Mouse (Mus musculus) kidney, postnatal 10 days (tissue): ENCODE results near the gene Fastkd2.
A peak's percentile ranks its signal among the peaks of the same experiment; 100 is the strongest.

Experiments
- DNase-seq: peaks from one replicate; pipeline ENCODE4 v3.0.0; 2021; ENCODE audit warnings: mixed read lengths

The Fastkd2 gene

DNA sequence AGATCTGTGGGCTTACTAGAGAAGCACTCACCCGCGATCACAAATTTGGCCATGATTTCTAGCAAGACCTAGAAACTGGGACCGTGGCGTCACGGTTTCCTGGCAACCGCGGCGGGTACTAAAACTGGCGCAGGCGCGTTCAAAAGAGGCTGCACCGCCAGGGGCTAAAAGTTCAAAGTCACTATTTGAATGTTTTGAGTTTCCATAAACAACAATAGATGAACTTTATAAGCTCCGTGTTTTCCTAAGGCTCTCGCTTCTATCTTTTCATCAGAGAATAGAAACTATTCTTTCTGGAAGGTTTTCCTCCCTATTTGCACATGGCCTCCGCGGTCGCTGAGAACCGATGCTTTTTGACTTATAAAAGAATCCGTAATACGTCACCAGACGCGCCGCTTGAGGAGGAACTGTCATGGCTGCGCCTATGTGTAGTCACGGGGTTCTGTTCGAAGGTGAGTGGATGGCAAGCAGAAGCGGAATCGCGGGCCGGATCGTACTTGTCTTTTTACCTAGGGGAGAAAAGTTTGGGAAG, at the start of gene Fastkd2, which contains the start of gene Mdh1b:
Gene Fastkd2 (plus strand): TSS at position 375 of the 532 bp plus-strand sequence.
Gene Mdh1b (minus strand): TSS at position 79 of the 532 bp plus-strand sequence.
- peak; percentile 93 for DNase-seq

DNA sequence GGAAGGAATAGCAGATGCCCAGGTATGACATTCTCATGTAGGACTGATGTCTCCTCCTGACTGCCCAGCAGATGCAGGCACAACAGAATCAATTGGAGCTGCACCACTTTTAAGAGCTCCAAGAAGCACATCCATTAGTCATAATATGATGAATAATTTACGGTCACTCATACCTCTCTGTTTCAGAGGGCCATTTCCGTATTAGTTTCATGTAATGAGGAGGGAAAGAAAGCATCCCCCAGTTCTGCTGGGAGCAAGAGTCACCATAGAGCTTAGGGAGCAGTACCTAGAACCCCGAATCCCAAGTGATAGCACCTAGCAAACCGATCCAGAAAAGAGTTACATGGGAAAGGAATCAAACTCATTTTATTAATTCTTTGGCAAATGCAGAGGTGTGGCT, 43.6 kb upstream of the Fastkd2 start, which contains the start of gene Dytn:
Gene Dytn (minus strand): TSS at position 101 of the 400 bp plus-strand sequence.
- DNase-seq: no peak

GRCm38 (mm10) chr1:63696861-63697260, 33.6 kb upstream of the Fastkd2 start:
- DNase-seq: no peak

DNA sequence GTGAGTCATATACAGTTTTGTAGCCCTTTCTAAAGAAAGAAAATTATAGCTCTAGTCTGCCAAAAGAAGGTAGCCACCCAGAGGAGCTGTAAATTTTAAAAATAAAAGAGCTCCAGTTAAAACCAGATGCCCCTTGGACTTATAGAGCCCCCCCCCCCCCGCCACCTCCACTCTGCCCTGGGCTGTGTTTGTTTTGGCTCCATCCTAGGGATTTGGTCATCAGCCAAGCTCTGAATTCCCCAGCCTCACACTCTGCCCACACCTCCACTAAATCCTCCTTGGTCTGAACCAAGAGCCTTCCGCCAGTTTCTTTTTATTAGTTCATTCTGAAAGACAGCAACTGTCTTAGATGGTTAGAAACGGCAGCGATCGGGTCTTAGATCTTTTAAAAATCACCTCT, 24.7 kb upstream of the Fastkd2 start:
- DNase-seq: peak; percentile 32

- DNase-seq: no peak
Observed at GRCm38 (mm10) chr1:63708876-63709275, 21.5 kb upstream of the Fastkd2 start.

DNA sequence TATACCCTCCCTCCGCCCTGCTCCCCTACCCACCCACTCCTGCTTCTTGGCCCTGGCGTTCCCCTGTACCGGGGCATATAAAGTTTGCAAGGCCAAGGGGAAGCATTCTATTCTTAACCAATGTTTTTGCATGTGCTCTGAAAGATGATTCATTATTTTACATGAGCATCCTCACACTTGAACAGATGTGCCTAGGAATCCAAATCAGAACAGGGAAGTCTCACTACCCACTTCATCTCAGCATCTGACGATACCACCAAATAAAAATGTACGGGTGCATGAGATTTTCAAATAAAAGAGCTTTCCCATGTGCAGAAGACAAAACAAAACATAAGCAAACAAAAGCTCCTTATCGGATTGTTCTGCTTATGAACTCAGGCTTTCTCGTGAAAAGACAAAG, 10.3 kb upstream of the Fastkd2 start:
- DNase-seq: no peak

DNA sequence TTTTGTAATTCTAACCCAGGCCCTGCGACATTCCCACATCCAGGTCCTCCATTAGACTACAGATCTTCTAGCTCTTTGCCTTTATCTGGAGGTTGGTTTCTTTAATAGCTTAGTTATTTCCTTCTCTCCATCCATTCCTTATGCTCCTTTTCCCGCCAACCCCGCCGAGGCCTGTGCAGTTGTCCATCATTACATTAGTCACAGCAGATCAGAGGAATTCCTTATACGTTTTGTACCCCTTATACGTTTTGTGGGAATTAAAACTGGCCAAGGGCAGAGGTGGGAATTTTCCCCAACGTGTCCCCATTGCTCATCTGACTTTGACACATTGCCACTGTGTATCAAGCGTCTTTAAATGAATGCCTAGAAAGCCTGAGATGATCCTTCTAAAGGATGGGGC, 618 bp upstream of the Fastkd2 start:
- peak; percentile 7 for DNase-seq

- no peak for DNase-seq
Observed at GRCm38 (mm10) chr1:63756005-63756404, 25.6 kb downstream of the Fastkd2 start.

DNA sequence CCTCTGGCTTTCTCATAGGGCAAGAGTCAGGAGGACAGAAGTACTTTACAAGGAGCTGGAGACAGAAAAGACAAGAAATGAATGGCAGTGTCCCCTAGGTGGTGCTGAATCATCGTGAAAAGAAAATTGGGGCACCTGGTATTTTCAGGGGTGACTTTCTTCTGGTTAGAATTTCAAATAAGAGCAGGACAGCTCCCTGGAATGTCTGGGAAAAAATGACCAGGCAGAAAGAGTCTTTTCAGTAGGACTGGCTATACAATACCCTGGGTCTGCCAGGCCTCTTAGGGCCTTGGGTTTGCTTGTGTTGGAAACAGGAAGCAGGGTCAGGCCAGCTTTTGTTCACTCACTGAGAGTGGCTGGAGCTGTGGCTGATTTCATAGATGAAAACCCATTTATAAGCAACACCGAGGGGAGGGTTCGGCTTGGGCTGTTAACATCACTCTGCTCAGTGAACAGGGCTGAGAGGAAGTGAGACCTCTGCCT, 32.8 kb downstream of the Fastkd2 start:
- peak; percentile 60 for DNase-seq

DNA sequence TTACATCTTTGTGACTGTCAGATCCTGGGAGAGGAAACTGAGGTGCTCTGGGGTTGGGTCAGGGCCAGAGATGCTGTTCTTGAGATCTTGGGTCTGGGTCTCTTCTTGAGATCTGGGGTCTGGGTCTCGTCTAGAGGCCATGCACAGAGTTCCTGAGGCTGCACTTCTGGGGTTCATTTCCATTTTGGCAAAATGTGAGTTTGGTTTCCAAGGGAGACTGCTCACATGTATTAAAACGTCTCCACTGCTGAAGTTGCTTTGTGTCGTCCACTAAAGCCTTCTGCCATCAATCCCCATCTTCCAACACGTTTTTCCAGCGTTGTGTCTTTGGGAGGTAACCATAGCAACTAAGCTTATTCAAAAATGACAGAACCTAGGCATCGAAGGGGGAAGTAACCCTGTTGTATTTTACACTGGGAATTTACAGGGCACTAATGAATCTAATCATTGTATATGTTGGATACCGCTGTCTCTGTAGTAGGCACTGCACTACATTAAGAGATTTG, 33.5 kb downstream of the Fastkd2 start:
- DNase-seq: no peak

GRCm38 (mm10) chr1:63764395-63764794, 34.0 kb downstream of the Fastkd2 start:
- DNase-seq: no peak

GRCm38 (mm10) chr1:63768112-63768511, 37.7 kb downstream of the Fastkd2 start:
- DNase-seq: peak; percentile 38

DNA sequence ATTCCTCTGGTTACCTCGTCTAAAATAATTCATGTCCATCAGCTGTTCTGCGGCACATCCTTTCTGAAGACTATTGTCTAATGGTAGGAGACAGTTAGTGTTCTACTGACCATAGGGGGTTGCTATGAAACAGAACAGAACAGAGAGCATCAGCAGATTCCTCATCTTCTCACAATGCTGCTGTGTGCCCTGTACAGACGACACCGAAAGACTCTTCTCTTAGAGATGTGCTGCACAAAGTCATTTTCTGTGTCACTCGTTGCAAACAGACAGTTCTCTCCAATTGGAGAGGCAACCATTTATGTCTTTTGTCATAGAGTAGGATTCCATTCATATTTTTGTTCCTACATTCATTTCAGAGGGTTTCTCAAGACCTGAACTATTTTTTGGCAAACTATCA, 38.8 kb downstream of the Fastkd2 start, which contains the start of gene 4933402D24Rik:
Gene 4933402D24Rik (minus strand): TSS at position 101 of the 400 bp plus-strand sequence.
- DNase-seq: no peak

GRCm38 (mm10) chr1:63770309-63770708, 39.9 kb downstream of the Fastkd2 start:
- DNase-seq: no peak

GRCm38 (mm10) chr1:63776396-63776795, 46.0 kb downstream of the Fastkd2 start:
- no peak for DNase-seq

- DNase-seq: no peak
Observed at GRCm38 (mm10) chr1:63776902-63777630, 46.7 kb downstream of the Fastkd2 start.

GRCm38 (mm10) chr1:63794326-63794725, 63.9 kb downstream of the Fastkd2 start:
- no peak for DNase-seq
